Mouse (Mus musculus) forebrain, embryonic 16.5 days (tissue): ENCODE results near the gene Git1. TPM values are rescaled to one million over a fixed set of nuclear protein-coding genes. Genes with fewer than 3 reads are reported as not detected.

Experiments used
- ATAC-seq: fragments of 200-750 bp; cut with Nextera tagmentation; 2 replicates; pipeline ENCODE4 v1.8.0; 2017; ENCODE audit warnings: mild to moderate bottlenecking, moderate library complexity
- H3K27ac ChIP-seq: fragments of 300-500 bp; sonication (generic); 2 replicates; pipeline ENCODE4 v1.5.1; 2014; ENCODE audit warnings: low read length, control low read depth
- H3K27me3 ChIP-seq: fragments of 300-500 bp; sonication (generic); replicated peaks from 2 replicates; pipeline ENCODE4 v1.6.1; 2014; ENCODE audit warnings: low read length; ENCODE audit not compliant: control insufficient read depth, insufficient read depth
- H3K36me3 ChIP-seq: fragments of 300-500 bp; sonication (generic); 2 replicates; pipeline ENCODE4 v1.6.1; 2014; ENCODE audit not compliant: control insufficient read depth, insufficient read depth
- H3K4me1 ChIP-seq: fragments of 300-500 bp; sonication (generic); replicated peaks from 2 replicates; pipeline ENCODE4 v1.6.1; 2014; ENCODE audit warnings: low read length; ENCODE audit not compliant: control insufficient read depth, insufficient read depth
- H3K4me2 ChIP-seq: fragments of 300-500 bp; sonication (generic); 2 replicates; pipeline ENCODE4 v1.6.1; 2014; ENCODE audit warnings: mild to moderate bottlenecking, low read length, control low read depth
- H3K4me3 ChIP-seq: fragments of 300-500 bp; sonication (generic); replicated peaks from 2 replicates; pipeline ENCODE4 v1.5.1; 2014; ENCODE audit warnings: mild to moderate bottlenecking, low read length, control low read depth
- H3K9ac ChIP-seq: fragments of 300-500 bp; sonication (generic); replicated peaks from 2 replicates; pipeline ENCODE4 v1.6.1; 2014; ENCODE audit warnings: low read depth, low read length, control low read depth
- H3K9me3 ChIP-seq: fragments of 300-500 bp; sonication (generic); 2 replicates; pipeline ENCODE4 v1.6.1; 2016; ENCODE audit warnings: low read length; ENCODE audit not compliant: control insufficient read depth
- whole genome bisulfite sequencing: fragments of 180-500 bp; shearing (Covaris S2); extraction: QIAGEN DNeasy Blood & Tissue Kit; methylation state at CpG from one replicate; pipeline ENCODE4 v1.1.7; 2014; 5-methylcytosine and 5-hydroxymethylcytosine counted together
- polyA plus RNA-seq: library from polyadenylated mRNA; unstranded; fragments of >200 nt; fragmentation: Nextera tagmentation; extraction: Ambion mirVana; gene quantifications from 2 replicates; pipeline ENCODE4 v1.2.1, GENCODE M21; 2015

Git1 gene
- polyA plus RNA-seq, 1 experiment from 2014 or later = 16.3 TPM

GRCm38 (mm10) chr11:77462283-77463100 lies 30.9 kb upstream of the Git1 start, which contains the start of gene Coro6:
Gene Coro6 (plus strand): TSS chr11:77462411.
- H3K4me2 ChIP-seq = peak within 1 kb of the TSS; percentile 98
- H3K4me1 ChIP-seq = peaks cover 17% of the 10 kb centered on the region
- ATAC-seq = 0 out of 2 replicates have a peak, but pooled peaks have one; percentile 41
- no peaks in the 10 kb centered on the region for H3K36me3 ChIP-seq
- H3K27me3 ChIP-seq = peaks cover 38% of the 10 kb centered on the region
- peak within 1 kb of the TSS; percentile 55 for H3K9ac ChIP-seq
- no peak within 1 kb of the TSS for H3K27ac ChIP-seq
- peak within 1 kb of the TSS; percentile 50 for H3K4me3 ChIP-seq
- under 1% methylated on average over 63 of the region's 73 CpGs for WGBS
- H3K9me3 ChIP-seq = no peaks in the 10 kb centered on the region

- Histone ChIP-seq H3K36me3 (no peaks in the 10 kb centered on the region), H3K9ac (no peak overlapping the region), H3K4me1 (peaks cover 21% of the 10 kb centered on the region), H3K9me3 (no peaks in the 10 kb centered on the region), H3K27ac (no peak overlapping the region), H3K4me2 (no peak overlapping the region), H3K27me3 (peaks cover 41% of the 10 kb centered on the region), H3K4me3 (no peak overlapping the region; the same call in 1 of the 2 replicates)
- ATAC-seq = no peak
- 46% methylated on average over 8 of the region's 8 CpGs for WGBS
Measured at GRCm38 (mm10) chr11:77463101-77463445, 30.3 kb upstream of the Git1 start.

- H3K4me3 ChIP-seq = no peak overlapping the region
- H3K4me1 ChIP-seq = peaks cover 21% of the 10 kb centered on the region
- WGBS = 67% methylated on average over 10 of the region's 10 CpGs
- H3K36me3 ChIP-seq = no peaks in the 10 kb centered on the region
- ATAC-seq = no peak
- no peaks in the 10 kb centered on the region for H3K9me3 ChIP-seq
- H3K27ac ChIP-seq = no peak overlapping the region
- H3K9ac ChIP-seq = no peak overlapping the region
- H3K27me3 ChIP-seq = peaks cover 41% of the 10 kb centered on the region
- H3K4me2 ChIP-seq = no peak overlapping the region
Measured at GRCm38 (mm10) chr11:77463786-77464185, 29.6 kb upstream of the Git1 start.

- Histone ChIP-seq H3K4me3 (no peak overlapping the region), H3K9ac (no peak overlapping the region), H3K36me3 (no peaks in the 10 kb centered on the region), H3K4me1 (peaks cover 21% of the 10 kb centered on the region), H3K27ac (no peak overlapping the region), H3K9me3 (no peaks in the 10 kb centered on the region), H3K27me3 (peaks cover 41% of the 10 kb centered on the region), H3K4me2 (no peak overlapping the region)
- 47% methylated on average over 4 of the region's 4 CpGs for WGBS
- no peak for ATAC-seq
Measured at GRCm38 (mm10) chr11:77464684-77465083, 28.7 kb upstream of the Git1 start.

- no peaks in the 10 kb centered on the region for H3K9me3 ChIP-seq
Measured at GRCm38 (mm10) chr11:77465111-77465510, 28.3 kb upstream of the Git1 start.

GRCm38 (mm10) chr11:77466544-77466943 lies 26.8 kb upstream of the Git1 start:
- Histone ChIP-seq H3K27me3 (peaks cover 41% of the 10 kb centered on the region), H3K4me2 (no peak overlapping the region), H3K9ac (no peak overlapping the region), H3K9me3 (no peaks in the 10 kb centered on the region), H3K4me3 (no peak overlapping the region), H3K4me1 (peaks cover 21% of the 10 kb centered on the region), H3K27ac (no peak overlapping the region), H3K36me3 (peaks cover 8% of the 10 kb centered on the region)
- no peak for ATAC-seq
- 43% methylated on average over 9 of the region's 9 CpGs for WGBS

More at GRCm38 (mm10) chr11:77465111-77465510, 28.3 kb upstream of the Git1 start:
- 38% methylated on average over 3 of the region's 3 CpGs for WGBS
- ATAC-seq = no peak
- Histone ChIP-seq H3K27ac (no peak overlapping the region), H3K36me3 (no peaks in the 10 kb centered on the region), H3K27me3 (peaks cover 41% of the 10 kb centered on the region), H3K4me1 (peaks cover 21% of the 10 kb centered on the region), H3K4me2 (no peak overlapping the region), H3K4me3 (no peak overlapping the region), H3K9ac (no peak overlapping the region)

GRCm38 (mm10) chr11:77467157-77467556 lies 26.2 kb upstream of the Git1 start:
- ATAC-seq = 0 out of 2 replicates have a peak, but pooled peaks have one; percentile 14
- Histone ChIP-seq H3K36me3 (peaks cover 14% of the 10 kb centered on the region), H3K9ac (no peak overlapping the region), H3K4me1 (peaks cover 17% of the 10 kb centered on the region), H3K4me3 (no peak overlapping the region), H3K9me3 (no peaks in the 10 kb centered on the region), H3K4me2 (no peak overlapping the region), H3K27ac (no peak overlapping the region), H3K27me3 (peaks cover 38% of the 10 kb centered on the region)
- 3% methylated on average over 25 of the region's 25 CpGs for WGBS

GRCm38 (mm10) chr11:77467784-77468183 lies 25.6 kb upstream of the Git1 start:
- Histone ChIP-seq H3K9ac (no peak overlapping the region), H3K9me3 (no peaks in the 10 kb centered on the region), H3K4me1 (peaks cover 11% of the 10 kb centered on the region), H3K4me2 (no peak overlapping the region), H3K4me3 (no peak overlapping the region), H3K27me3 (peaks cover 38% of the 10 kb centered on the region), H3K36me3 (peaks cover 19% of the 10 kb centered on the region), H3K27ac (no peak overlapping the region)
- 13% methylated on average over 20 of the region's 20 CpGs for WGBS
- peak; percentile 51 for ATAC-seq

GRCm38 (mm10) chr11:77468397-77468796 lies 25.0 kb upstream of the Git1 start:
- 78% methylated on average over 9 of the region's 9 CpGs for WGBS
- Histone ChIP-seq H3K9me3 (no peaks in the 10 kb centered on the region), H3K27me3 (peaks cover 33% of the 10 kb centered on the region), H3K4me2 (no peak overlapping the region), H3K9ac (no peak overlapping the region), H3K4me1 (peaks cover 8% of the 10 kb centered on the region), H3K27ac (no peak overlapping the region), H3K4me3 (no peak overlapping the region), H3K36me3 (peaks cover 19% of the 10 kb centered on the region)
- ATAC-seq = no peak
